Mouse (Mus musculus): ENCODE results near the gene Usp30.

Usp30 gene

DNA sequence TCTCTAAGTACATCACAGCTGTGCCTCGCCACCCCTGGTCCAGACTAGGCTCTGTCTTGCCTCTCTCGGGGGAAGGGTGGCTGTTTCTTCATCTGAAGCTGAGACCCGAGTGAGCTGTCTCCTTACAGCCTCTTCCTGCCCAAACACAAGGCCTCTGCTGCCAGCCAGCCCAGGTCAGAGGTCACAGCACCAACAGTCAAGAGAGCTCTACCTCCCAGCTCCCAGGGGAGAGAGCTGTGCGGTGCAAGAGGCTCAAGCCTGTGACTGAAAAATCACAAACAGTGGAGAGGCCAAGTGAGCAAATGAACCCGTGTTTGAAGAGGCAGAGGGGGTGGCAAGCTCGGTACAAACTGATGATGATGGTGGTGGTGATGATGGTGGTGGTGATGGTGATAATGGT lies 1.3 kb downstream of the Usp30 start:
- no peak for DNase-seq (ENCODE audit: low read depth)

DNA sequence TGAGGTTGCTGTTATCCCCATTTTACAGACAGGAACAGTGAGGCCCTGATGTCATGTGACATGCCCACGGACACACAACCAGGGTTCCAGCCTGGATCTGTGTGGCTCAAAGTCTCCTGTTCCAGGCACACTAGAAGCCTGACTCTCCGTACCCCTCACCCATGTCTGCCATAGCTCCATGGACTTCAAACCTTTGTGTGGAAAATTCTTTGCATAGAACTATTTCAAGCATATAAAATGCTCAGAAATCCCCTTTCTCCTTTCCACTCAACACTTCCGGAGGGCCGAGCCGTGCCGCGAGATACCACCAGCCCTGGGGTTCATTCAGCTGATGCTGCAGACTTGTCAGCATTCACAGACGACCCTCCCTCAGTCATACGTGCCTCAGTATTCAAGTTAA lies 2.3 kb downstream of the Usp30 start:
- no peak for DNase-seq (ENCODE audit: low read depth)

DNA sequence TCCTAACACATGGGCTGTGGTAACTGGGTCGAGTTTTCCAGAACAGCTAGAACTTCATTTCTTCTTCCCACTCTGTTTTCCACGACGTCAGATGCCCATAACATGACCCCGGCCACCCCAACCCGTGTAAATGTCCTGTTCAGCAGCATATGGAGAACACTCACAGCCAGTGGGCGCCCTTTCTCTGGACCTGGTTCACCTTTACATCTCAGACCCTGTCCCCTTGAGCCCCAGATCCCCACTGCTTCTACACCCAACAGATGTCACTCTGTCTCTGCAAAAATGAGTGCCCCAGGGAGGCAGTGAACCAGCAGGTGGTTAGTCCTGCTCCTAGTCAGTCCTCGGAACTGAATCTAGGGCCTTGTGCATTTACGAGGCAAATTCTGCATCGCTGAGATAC lies 2.7 kb downstream of the Usp30 start:
- DNase-seq (ENCODE audit: low read depth) = no peak

DNA sequence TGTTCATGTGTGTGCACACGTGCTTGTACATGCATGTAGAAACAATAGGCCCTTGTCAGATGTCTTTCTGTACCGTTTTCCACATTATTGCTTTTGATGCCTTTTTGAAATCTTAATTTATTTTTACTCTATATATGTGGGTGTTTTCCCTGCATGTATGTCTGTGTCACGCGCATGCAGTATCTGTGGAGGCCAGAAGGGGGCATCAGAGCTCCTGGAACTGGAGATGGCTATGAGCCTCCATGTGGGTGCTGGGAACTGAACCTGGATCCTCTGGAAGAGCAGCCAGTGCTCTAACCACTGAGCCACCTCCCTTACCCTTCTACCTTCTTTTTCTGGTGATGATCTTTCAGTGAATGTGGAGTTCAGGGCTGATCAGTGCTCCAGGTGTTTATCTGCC lies 5.6 kb downstream of the Usp30 start:
- no peak for DNase-seq (ENCODE audit: low read depth)

DNA sequence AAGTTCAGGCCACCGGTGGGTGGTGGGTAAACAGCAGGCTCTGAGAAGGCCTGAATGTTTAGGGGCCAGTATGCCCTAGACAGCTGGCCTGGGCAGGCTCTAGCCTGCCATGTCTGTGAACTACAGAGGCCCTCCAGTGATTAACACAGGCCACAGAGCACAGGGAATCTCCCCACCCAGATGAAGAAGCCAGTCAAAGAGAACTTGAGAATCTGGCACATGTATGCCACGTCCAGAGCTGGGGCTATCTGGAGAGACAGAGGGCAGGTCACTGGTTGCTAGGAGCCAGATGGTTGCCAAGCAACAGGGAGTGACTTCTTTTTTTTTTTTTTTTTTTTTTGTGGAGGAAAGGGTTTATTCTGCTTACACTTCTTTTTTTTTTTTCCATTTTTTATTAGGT lies 7.0 kb downstream of the Usp30 start:
- DNase-seq (ENCODE audit: low read depth) = no peak

DNA sequence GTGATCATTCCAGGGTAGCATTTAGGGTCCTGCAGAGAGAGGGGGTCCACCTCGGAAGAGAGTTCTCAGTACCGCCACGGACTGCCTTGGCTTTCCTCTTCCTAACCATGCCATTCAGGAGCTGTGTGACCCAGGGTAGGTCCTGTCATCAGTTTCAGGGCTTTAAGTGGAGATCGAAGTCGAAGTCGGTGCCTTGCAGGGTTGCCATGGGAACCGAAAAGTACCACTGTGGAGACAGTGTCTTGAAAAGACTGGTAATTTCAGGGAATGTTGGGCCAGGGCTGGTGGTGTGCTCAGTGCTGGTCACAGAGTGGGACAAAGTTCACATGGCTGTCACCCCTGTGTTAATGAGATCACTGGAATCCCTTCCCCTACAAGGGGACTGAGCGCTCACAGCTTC lies 11.7 kb downstream of the Usp30 start:
- no peak for DNase-seq (ENCODE audit: low read depth)

DNA sequence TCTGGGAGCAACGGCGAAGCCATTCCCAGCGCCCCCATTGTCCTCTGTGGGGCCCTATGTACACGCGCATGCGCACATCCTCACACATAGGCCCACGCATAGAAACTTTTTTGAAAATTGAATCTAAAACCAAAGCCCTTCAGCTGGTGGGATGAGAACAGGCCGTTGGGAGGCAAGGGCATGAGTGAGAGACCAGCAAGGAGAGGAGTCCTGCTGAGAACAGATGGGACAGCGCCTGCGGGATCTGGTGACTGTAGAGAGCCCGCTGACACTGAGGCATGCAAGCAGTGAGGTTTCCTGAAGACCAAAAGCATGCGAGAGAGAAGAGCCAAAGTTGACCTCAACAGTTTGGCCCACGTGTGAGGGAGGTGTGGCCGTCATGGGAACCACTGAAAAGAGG lies 20.2 kb downstream of the Usp30 start:
- no peak for DNase-seq (ENCODE audit: low read depth)

DNA sequence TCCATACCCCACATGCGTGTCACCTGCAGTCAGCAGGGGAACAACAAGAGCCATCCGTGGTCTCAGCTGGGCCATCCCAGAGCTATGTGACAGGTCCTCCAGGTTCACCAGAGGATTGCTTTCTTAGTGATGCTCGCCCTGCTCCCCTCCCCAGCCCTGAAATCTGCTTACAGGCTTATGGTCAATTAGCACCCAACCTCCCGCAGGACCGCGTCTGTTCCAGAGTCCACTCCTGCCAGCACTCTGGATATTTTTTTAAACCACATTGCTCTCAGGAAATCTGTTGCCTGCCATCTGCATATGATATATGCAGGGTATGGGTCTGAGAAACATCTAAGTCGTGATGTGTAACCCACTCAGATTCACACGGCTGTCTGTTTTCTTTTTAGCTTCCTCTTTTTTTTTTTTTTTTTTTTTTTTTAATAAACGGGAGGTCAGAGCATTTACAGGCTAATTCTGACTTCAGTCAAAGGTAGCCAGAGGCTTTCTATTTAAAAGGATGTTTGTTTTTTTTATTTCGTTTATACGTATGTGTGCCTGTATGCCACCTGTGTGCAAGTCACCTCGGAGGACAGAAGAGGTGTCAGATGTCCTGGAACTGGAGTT lies 22.7 kb downstream of the Usp30 start:
- no peak for DNase-seq (ENCODE audit: low read depth)

GRCm38 (mm10) chr5:114090421-114091013 lies 25.3 kb downstream of the Usp30 start:
- no peak for DNase-seq (ENCODE audit: low read depth)

DNA sequence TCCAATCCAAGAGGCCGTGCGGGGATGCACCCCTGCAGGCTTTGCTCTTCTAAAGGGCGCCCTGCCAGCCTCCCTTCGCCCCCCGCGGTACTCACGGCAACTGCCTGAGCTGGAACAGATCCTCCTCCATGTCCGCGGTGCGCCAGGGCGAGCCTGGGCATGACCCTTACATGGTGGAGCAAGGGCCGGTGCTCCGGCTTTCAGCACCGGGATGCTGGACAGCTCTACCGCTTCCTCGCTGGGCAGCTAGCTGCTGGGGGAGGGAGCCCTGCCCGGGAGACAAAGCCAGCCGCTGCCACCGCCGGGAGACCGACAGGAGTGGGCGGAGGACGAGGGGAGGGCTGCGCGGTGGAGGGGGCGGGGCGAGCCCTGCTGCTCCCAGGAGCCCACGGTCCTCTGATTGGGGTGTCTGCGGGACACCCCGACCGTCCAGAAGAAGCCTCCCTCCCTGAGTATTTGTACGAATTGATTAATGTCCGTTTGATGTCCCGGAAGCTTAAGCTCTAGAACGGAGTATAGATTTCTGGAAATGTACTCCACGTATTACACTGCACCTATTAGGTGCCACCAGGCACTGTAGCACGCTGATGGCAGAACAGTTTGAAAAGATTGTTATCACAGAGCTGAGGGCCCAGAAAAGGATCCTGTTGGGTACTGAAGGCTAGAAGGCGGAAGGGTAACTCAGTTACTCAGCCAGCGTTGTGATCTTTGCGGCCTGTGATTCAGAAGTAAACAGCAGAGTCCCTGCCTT lies 26.0 kb downstream of the Usp30 start, which contains the start of gene Svop:
Svop (minus strand) TSS at position 514 of the 751 bp plus-strand sequence.
- DNase-seq (ENCODE audit: low read depth) = peak; percentile 62

DNA sequence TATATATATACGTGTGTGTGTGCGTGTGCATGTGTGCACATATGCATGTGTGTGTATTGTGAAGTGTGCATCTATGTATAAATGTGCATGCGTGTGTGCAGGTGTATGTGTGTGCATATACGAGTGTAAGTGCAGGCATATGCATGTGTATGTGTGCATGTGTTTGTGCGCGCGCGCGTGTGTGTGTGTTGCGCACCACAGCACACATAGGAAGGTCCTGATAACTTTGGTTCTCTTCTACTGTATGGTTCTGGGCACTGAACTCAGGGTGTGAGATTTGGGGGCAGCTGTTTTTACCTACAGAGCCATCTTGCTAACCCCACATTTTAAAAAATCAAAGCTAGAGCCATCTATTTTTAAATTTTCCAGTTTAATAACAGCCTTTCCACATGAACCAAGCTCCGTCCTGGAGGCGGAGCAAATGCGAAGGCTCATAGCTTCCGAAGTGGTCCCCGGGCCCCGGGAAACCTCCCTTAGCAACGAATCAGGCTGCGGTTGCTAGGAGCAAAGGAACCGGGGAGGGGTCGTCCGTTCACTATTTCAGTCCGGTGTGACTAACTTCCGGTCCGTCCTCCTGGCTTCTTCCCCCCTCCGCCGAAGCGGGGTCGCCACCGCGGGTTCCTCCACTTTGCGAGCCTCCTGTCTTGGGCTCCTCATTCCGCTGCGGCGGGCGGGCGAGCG lies 34.6 kb downstream of the Usp30 start:
- DNase-seq (ENCODE audit: low read depth) = peak; percentile 93

- DNase-seq (ENCODE audit: low read depth) = no peak
These were observed 35.3 kb downstream of the Usp30 start for GRCm38 (mm10) chr5:114100390-114101099.

GRCm38 (mm10) chr5:114101873-114102272 lies 36.6 kb downstream of the Usp30 start:
- DNase-seq (ENCODE audit: low read depth) = no peak

DNA sequence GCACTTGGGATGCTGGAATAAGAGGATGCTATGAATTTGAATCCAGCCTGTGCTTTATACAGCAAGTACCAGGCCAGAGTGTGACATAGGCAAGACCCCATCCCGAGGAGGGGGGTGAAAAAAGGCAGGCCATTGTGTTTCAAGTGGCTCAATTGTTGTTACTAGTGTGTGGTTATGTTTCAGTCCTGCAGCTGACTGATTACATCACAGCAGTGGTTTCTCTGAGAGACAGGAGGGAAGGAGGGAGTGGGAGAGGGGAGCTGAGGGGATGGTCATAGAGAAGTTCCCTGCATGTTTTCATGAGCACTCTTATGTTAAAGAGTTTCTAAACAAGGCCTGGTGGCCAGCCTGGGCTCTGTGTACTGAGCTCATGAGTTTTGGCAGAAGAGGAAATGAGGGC lies 37.5 kb downstream of the Usp30 start:
- no peak for DNase-seq (ENCODE audit: low read depth)

- no peak for DNase-seq (ENCODE audit: low read depth)
These were observed 41.2 kb downstream of the Usp30 start for GRCm38 (mm10) chr5:114106391-114106935.

- DNase-seq (ENCODE audit: low read depth) = no peak
These were observed 48.1 kb downstream of the Usp30 start for GRCm38 (mm10) chr5:114113334-114113733.

GRCm38 (mm10) chr5:114115030-114115429 lies 49.8 kb downstream of the Usp30 start:
- no peak for DNase-seq (ENCODE audit: low read depth)

GRCm38 (mm10) chr5:114116586-114116985 lies 51.3 kb downstream of the Usp30 start:
- DNase-seq (ENCODE audit: low read depth) = no peak

DNA sequence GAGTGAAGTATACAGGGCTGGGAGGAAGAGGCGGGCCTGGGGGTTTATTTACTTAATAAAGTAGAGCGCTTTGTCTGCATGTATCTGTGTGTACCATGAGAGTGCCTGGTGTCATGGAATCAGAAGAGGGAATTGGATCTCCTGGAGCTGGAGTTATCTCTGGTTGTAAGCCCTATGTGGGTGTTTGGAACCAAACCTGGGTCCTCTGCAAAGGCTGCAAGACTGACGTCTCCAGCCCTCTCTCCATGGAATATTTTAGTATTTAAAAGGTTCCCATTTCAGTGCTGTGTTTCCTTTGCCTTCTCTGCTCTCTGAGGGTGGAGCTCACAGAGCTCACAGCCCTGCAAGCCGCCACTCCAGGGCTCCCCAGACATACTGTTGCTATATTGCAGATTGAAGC lies 54.5 kb downstream of the Usp30 start:
- no peak for DNase-seq (ENCODE audit: low read depth)

- DNase-seq (ENCODE audit: low read depth) = no peak
These were observed 60.7 kb downstream of the Usp30 start for GRCm38 (mm10) chr5:114126008-114126407.

- no peak for DNase-seq (ENCODE audit: low read depth)
These were observed 61.4 kb downstream of the Usp30 start for GRCm38 (mm10) chr5:114126499-114127244.

All from induced T-regulatory cell, adult 2 months (primary cell).